ENCODE assay signal across 10 mouse cellular contexts in the genomic region with DNA sequence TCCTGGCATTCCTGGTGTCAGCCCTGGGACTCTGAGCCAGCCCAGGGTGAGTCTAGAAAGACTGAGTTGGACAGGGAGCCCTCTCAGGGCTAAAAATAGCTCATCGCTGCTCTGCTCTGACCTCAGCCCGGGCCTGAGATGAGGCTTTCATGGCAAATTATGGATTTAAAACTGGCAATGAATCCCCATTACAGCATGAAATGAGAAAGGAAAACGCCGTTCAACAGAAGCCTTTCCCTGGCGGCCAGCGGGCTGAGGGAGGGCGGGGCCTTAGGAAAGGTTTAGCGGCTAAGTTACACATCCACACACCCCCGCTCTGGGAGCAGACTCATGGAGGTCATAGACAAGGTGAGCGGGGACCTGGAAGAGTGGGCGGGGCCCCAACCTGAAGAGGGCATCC.
A peak's percentile ranks its signal among the peaks of the same experiment; 100 is the strongest.
DNase-seq lines count a peak whose midpoint lies in the region; ATAC-seq lines count a peak whose summit lies in the region.
"Had no signal": no experiment of that assay in that cellular context is flagged by ENCODE, and none has a peak within 500 bp of the region (broad histone marks: within the 10 kb centered on the region; RNA-seq: fewer than 3 reads in every experiment).

No protein-coding gene starts in this region.

- H3K27ac ChIP-seq in hindbrain, embryonic 10.5 days: 0 out of 2 replicates have a peak overlapping the region, but pooled peaks have one; percentile 10
- H3K27ac ChIP-seq in midbrain, embryonic 14.5 days (replicated peaks; ENCODE audit: low read depth, low read length): peak overlapping the region; percentile 53
- H3K27ac ChIP-seq in intestine, embryonic 16.5 days (ENCODE audit: low read length): no peak overlapping the region

- no peaks in the 10 kb centered on the region for H3K27me3 ChIP-seq in hindbrain, embryonic 10.5 days (ENCODE audit: insufficient read depth, poor library complexity, severe bottlenecking)
- no peaks in the 10 kb centered on the region for H3K27me3 ChIP-seq in midbrain, embryonic 14.5 days (ENCODE audit: control insufficient read depth, insufficient read depth, low read length)
- no peaks in the 10 kb centered on the region for H3K27me3 ChIP-seq in intestine, embryonic 16.5 days (replicated peaks; ENCODE audit: control insufficient read depth, insufficient read depth, low read length)

- ATAC-seq in midbrain, embryonic 14.5 days (ENCODE audit: low FRiP score, low TSS enrichment): no peak
- ATAC-seq in intestine, embryonic 16.5 days: no peak

- WGBS in hindbrain, embryonic 10.5 days: 53% methylated on average over 11 of the region's 11 CpGs
- WGBS in midbrain, embryonic 14.5 days: 34% methylated on average over 11 of the region's 11 CpGs
- WGBS in intestine, embryonic 16.5 days: 49% methylated on average over 11 of the region's 11 CpGs

- H3K4me3 ChIP-seq in hindbrain, embryonic 10.5 days: no peak overlapping the region
- no peak overlapping the region for H3K4me3 ChIP-seq in midbrain, embryonic 14.5 days (replicated peaks; ENCODE audit: low read depth, low read length)
- H3K4me3 ChIP-seq in intestine, embryonic 16.5 days (ENCODE audit: low read length): no peak overlapping the region

- peak; percentile 4 to 9 for DNase-seq in lung, adult 18-20 months
- DNase-seq in lung, postnatal 4 days: no peak
- DNase-seq in gastrocnemius, postnatal 10 days: peak; percentile 29
- DNase-seq in hindbrain, embryonic 10.5 days (ENCODE audit: low spot score): no peak
- peak; percentile 63 for DNase-seq in midbrain, embryonic 14.5 days
- DNase-seq in frontal cortex, adult 2 months (ENCODE audit: extremely low spot score in 1 of 2, low spot score in 1 of 2): no peak
- DNase-seq in thymus, postnatal 14 days: no peak
- DNase-seq: adrenal gland, postnatal 14 days; layer of hippocampus, postnatal 36 days had no signal

- no peak overlapping the region for H3K4me2 ChIP-seq in midbrain, embryonic 14.5 days (ENCODE audit: low read length)
- no peak overlapping the region for H3K4me2 ChIP-seq in intestine, embryonic 16.5 days (ENCODE audit: low read depth, low read length)

- no peaks in the 10 kb centered on the region for H3K36me3 ChIP-seq in hindbrain, embryonic 10.5 days
- no peaks in the 10 kb centered on the region for H3K36me3 ChIP-seq in midbrain, embryonic 14.5 days (ENCODE audit: control insufficient read depth, insufficient read depth, low read length)
- no peaks in the 10 kb centered on the region for H3K36me3 ChIP-seq in intestine, embryonic 16.5 days (ENCODE audit: control insufficient read depth, insufficient read depth, low read length)

- no peak overlapping the region for H3K9ac ChIP-seq in midbrain, embryonic 14.5 days (replicated peaks; ENCODE audit: low read length)
- H3K9ac ChIP-seq in intestine, embryonic 16.5 days (ENCODE audit: low read depth, low read length): no peak overlapping the region

- no peaks in the 10 kb centered on the region for H3K9me3 ChIP-seq in hindbrain, embryonic 10.5 days
- no peaks in the 10 kb centered on the region for H3K9me3 ChIP-seq in midbrain, embryonic 14.5 days (ENCODE audit: control insufficient read depth, low read length)
- no peaks in the 10 kb centered on the region for H3K9me3 ChIP-seq in intestine, embryonic 16.5 days (ENCODE audit: control insufficient read depth, low read length)

- H3K4me1 ChIP-seq in hindbrain, embryonic 10.5 days (replicated peaks): peaks cover 25% of the 10 kb centered on the region
- H3K4me1 ChIP-seq in midbrain, embryonic 14.5 days (ENCODE audit: control insufficient read depth, insufficient read depth, low read length): peaks cover 13% of the 10 kb centered on the region
- no peaks in the 10 kb centered on the region for H3K4me1 ChIP-seq in intestine, embryonic 16.5 days (ENCODE audit: control insufficient read depth, insufficient read depth, low read length)

Comparison
In these comparisons a context has a peak if more than half of its experiments do, and no peak if none do; other contexts are left out.
1. DNase-seq: peak in lung, adult 18-20 months (2 of 2), gastrocnemius, postnatal 10 days (single experiment) and midbrain, embryonic 14.5 days (single experiment); none in lung, postnatal 4 days (0 of 2), hindbrain, embryonic 10.5 days (single experiment), frontal cortex, adult 2 months (0 of 2) and thymus, postnatal 14 days (single experiment).